Mouse (Mus musculus) spleen, adult 2 months (tissue): ENCODE measurements around the gene Pou2f2. TPM values are rescaled to one million over a fixed set of nuclear protein-coding genes. Genes with fewer than 3 reads are reported as not detected.

Experiments
- DNase-seq, 2 experiments: peaks; one replicate each; pipeline versions ENCODE4 v3.0.0 to v3.0.0-alpha.2; 2012 to 2021; ENCODE audit warnings: low spot score in 2 of 2, low read depth in 1 of 2
- H3K27ac ChIP-seq: fragments of 200-500 bp; 2 replicates; pipeline ENCODE4 v1.5.1; 2012; ENCODE audit warnings: low read length, inconsistent platforms; ENCODE audit not compliant: insufficient read depth
- H3K27me3 ChIP-seq: fragments of 200-500 bp; 2 replicates; pipeline ENCODE4 v1.6.1; 2012; ENCODE audit warnings: mild to moderate bottlenecking, moderate library complexity, low read length, inconsistent platforms; ENCODE audit not compliant: control insufficient read depth, insufficient read depth
- H3K36me3 ChIP-seq: fragments of 200-500 bp; 2 replicates; pipeline ENCODE4 v1.6.1; 2012; ENCODE audit warnings: mild to moderate bottlenecking, low read length, inconsistent platforms; ENCODE audit not compliant: control insufficient read depth, insufficient read depth
- H3K4me1 ChIP-seq: fragments of 200-500 bp; 2 replicates; pipeline ENCODE4 v1.6.1; 2011; ENCODE audit warnings: inconsistent platforms; ENCODE audit not compliant: control insufficient read depth, insufficient read depth, insufficient read length
- H3K4me3 ChIP-seq: fragments of 200-500 bp; 2 replicates; pipeline ENCODE4 v1.5.1; 2011; ENCODE audit warnings: mild to moderate bottlenecking, inconsistent platforms; ENCODE audit not compliant: insufficient read depth, insufficient read length; ENCODE audit errors: extremely low read depth
- CTCF ChIP-seq: fragments of 200-500 bp; IDR thresholded peaks from 2 replicates; pipeline ENCODE4 v1.5.1; 2011; ENCODE audit warnings: mild to moderate bottlenecking, inconsistent platforms; ENCODE audit not compliant: insufficient read depth, insufficient read length, insufficient replicate concordance; ENCODE audit errors: extremely low read depth
- POLR2A ChIP-seq: fragments of 200-500 bp; IDR thresholded peaks from 2 replicates; pipeline ENCODE4 v1.6.1; 2011; ENCODE audit warnings: low read depth, low read length, inconsistent platforms
- WGBS: fragments of 180-500 bp; shearing (Covaris S2); methylation state at CpG from one replicate; pipeline ENCODE4 v1.1.7; 2018; 5-methylcytosine and 5-hydroxymethylcytosine counted together
- polyA plus RNA-seq: library from polyadenylated mRNA; depleted of rRNA; stranded (reverse); fragments of >200 nt; gene quantifications from 2 replicates; pipeline ENCODE4 v1.2.3, GENCODE M21; 2012

Gene Pou2f2
- polyA plus RNA-seq, 1 experiment = 61.7 TPM

GRCm38 (mm10) chr7:25192110-25192509 is 12.6 kb upstream of the Pou2f2 start:
- H3K4me1 ChIP-seq = no peaks in the 10 kb centered on the region

GRCm38 (mm10) chr7:25190806-25191205 is 11.3 kb upstream of the Pou2f2 start:
- no peak overlapping the region for H3K4me3 ChIP-seq
- WGBS = 87% methylated on average over 11 of the region's 11 CpGs
- TF ChIP-seq CTCF (no peak), POLR2A (no peak)
- no peaks in the 10 kb centered on the region for H3K4me1 ChIP-seq
- H3K27me3 ChIP-seq = no peaks in the 10 kb centered on the region
- no peak for DNase-seq
- H3K27ac ChIP-seq = no peak overlapping the region
- H3K36me3 ChIP-seq = no peaks in the 10 kb centered on the region

More at GRCm38 (mm10) chr7:25192110-25192509, 12.6 kb upstream of the Pou2f2 start:
- Histone ChIP-seq H3K27me3 (no peaks in the 10 kb centered on the region), H3K36me3 (no peaks in the 10 kb centered on the region), H3K27ac (no peak overlapping the region), H3K4me3 (no peak overlapping the region)
- TF ChIP-seq CTCF (no peak), POLR2A (no peak)
- WGBS = 91% methylated on average over 8 of the region's 8 CpGs
- DNase-seq = no peak

DNA sequence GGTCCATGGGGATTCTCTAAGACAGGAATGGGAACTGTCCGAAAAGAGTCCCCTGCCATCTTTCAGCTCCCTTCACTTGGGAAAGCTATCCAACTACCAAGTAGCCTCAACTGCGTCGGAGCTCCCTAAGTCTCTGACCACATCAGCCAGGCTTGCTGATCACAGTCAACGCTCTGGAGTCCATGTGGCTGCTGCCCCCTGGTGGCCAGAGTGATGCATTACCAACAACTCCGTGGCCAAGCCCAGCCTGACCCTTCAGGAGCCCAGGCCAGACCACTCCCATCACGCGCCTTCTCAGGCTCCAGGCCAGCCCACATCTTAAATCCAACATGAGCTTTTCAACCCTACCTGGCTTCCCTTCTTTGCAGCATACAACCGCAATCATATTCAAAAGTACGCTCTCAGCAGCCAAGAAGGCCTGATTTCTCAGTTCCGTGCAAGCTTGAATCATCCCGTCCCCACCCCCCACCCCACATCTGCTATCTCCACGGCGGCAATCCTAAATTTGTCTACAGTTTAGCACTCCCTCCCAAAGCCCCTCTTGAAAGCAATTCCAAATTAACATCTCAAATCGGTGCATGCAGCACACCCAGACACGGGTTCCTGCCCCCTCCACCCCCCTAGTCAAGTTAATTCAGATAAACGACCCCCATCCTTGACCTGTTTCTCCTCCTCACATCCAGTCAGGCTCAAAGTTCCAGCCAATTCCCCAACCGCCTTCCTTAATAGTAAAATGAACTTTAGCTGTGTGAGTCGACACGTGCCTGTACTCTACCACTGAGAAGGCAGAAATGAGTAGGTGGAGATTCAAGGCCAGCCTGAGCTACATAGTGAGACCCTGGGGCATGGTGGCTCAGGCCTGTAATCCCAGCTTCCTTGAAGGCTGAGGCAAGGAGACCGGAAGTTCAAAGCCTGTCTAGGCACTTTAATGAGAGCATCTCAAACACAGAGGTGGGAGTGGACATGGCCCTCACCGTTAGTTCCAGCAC is 8.4 kb upstream of the Pou2f2 start:
- Histone ChIP-seq H3K27ac (no peak overlapping the region), H3K4me1 (no peaks in the 10 kb centered on the region), H3K36me3 (no peaks in the 10 kb centered on the region), H3K27me3 (no peaks in the 10 kb centered on the region), H3K4me3 (no peak overlapping the region)
- no peak for TF ChIP-seq POLR2A
- TF ChIP-seq CTCF = peak; percentile 99
- DNase-seq = peak; percentile 44 to 82
- 47% methylated on average over 21 of the region's 21 CpGs for WGBS

GRCm38 (mm10) chr7:25184091-25184490 is 4.6 kb upstream of the Pou2f2 start:
- Histone ChIP-seq H3K4me1 (peaks cover 19% of the 10 kb centered on the region), H3K36me3 (no peaks in the 10 kb centered on the region), H3K27ac (no peak overlapping the region), H3K27me3 (peaks cover 8% of the 10 kb centered on the region), H3K4me3 (no peak overlapping the region)
- DNase-seq = no peak
- WGBS = 70% methylated on average over 6 of the region's 6 CpGs
- TF ChIP-seq POLR2A (no peak), CTCF (no peak)

GRCm38 (mm10) chr7:25181814-25182213 is 2.3 kb upstream of the Pou2f2 start:
- 6% methylated on average over 21 of the region's 21 CpGs for WGBS
- Histone ChIP-seq H3K27ac (no peak overlapping the region), H3K27me3 (peaks cover 19% of the 10 kb centered on the region), H3K4me3 (peak overlapping the region; percentile 21; the same call in 1 of the 2 replicates), H3K36me3 (no peaks in the 10 kb centered on the region), H3K4me1 (peaks cover 24% of the 10 kb centered on the region)
- TF ChIP-seq CTCF (no peak), POLR2A (no peak)
- peak; percentile 32 to 41 for DNase-seq

GRCm38 (mm10) chr7:25181331-25181790 is 1.8 kb upstream of the Pou2f2 start:
- peak in 1 of 2 experiments; percentile 73 for DNase-seq
- Histone ChIP-seq H3K36me3 (no peaks in the 10 kb centered on the region), H3K4me3 (peak overlapping the region; percentile 21; the same call in 1 of the 2 replicates), H3K27me3 (peaks cover 19% of the 10 kb centered on the region), H3K4me1 (peaks cover 24% of the 10 kb centered on the region), H3K27ac (no peak overlapping the region)
- TF ChIP-seq POLR2A (no peak), CTCF (peak; percentile 92)
- WGBS = 4% methylated on average over 15 of the region's 15 CpGs

DNA sequence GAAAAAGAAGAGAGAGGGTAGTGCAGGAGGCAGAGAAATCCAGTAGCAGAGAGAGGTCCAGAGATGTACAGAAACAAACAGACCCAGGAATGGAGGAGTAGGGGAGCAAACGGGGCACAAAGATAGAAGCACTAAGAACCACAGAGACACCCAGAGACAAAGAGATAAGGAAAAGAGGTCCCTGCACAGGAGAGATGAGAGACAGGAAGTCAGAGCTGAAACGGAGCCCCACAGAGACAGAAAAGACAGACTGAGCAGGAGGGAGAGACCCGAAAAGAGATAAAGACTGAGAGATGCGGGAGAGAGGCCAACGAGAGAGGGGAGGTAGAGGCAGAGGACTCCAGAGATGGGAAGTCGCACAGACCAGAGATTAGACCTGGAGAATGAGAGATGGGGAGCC is 986 bp upstream of the Pou2f2 start:
- no peak overlapping the region for H3K27ac ChIP-seq

More for the DNA sequence above, 986 bp upstream of the Pou2f2 start:
- WGBS = 6% methylated on average over 6 of the region's 6 CpGs
- Histone ChIP-seq H3K4me1 (peaks cover 24% of the 10 kb centered on the region), H3K4me3 (no peak overlapping the region), H3K27me3 (peaks cover 19% of the 10 kb centered on the region), H3K36me3 (no peaks in the 10 kb centered on the region)
- TF ChIP-seq POLR2A (no peak), CTCF (no peak)
- no peak for DNase-seq
